Mouse (Mus musculus) spleen, postnatal 14 days (tissue): ENCODE results near the gene Sdk1.
A peak's percentile ranks its signal among the peaks of the same experiment; 100 is the strongest.

Source experiments
- DNase-seq, 2 experiments: peaks; one replicate each; pipeline ENCODE4 v3.0.0; 2021 to 2022; ENCODE audit warnings: low spot score in 2 of 2

Gene Sdk1

DNA sequence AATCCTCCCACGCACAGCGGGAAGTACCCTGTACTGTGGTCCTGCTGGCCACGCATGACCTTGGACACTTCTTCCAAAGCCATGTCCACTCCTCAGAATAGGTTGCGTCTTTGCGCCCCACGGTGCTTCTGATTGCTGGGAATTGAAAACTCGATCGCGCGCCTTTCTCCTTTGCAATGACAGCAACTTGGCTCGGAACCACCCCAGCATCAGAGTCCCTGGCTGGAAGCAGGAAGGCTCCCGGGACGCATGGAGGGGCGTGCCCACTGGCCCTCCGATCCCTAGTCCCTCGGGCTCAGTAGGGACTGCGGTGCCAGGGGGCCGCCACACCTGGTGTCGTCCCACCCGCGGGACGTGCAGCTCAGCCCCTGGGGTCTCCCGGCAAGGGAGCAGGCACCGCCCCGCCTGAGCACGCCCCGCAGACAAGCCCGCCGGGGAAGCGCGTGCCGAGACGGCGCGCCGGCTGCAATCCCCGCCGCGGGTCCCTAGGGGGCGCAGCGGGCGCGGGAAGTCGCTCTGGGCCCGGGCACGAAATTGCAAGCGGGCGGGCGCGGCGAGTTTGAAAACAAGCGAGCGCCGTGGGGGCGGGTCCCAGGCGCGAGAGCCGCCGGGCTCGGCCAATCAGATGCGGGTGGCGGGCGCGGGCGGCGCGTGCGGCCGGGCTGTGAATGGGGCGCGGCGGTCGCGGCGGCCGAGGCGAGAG is at the start of gene Sdk1:
Sdk1 (plus strand) TSS at position 650 of the 703 bp plus-strand sequence.
- DNase-seq: peak; percentile 66 to 81

DNA sequence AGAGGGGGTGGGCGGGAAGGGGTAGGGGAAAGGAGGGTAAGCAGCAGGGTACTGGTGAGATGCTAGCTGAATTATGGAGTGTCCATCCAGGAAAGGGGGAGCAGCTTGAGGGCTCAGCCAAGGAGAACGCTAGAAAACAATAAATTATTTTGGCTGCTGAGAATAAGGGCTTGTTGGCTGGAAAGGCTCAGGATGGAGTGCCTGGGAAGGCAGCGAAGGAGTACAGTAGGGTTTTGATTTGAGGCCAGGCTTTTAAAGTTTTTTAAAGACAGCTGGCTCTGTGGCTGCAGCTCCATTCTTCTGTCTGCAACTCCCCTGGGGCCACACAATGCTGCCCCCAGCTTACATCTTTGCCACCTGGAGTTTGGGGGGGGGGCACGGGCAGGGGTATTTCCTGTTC is 44.0 kb upstream of the Sdk1 start:
- no peak for DNase-seq

GRCm38 (mm10) chr5:141202276-141203065 is 38.8 kb upstream of the Sdk1 start:
- no peak for DNase-seq

DNA sequence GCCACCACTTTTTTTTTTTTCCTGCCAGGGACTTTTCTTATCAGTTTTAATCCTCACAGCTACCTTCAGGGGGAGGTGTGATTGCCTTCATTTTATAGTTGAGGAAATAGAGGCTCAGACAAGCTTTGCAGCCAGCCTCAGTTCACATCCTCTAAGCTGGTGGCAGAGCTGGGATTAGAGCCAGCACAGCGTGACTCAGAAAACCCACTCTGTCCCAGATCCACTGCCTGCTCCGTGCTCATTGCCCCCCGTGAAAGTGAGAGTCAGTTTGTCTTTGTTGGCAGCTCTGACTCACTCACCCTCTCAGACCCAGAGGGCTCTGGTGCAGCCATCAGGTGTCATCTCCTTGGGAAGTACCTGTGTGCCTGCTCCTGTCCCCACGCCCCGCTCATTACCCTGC is 34.2 kb upstream of the Sdk1 start:
- no peak for DNase-seq

GRCm38 (mm10) chr5:141225243-141225642 is 16.0 kb upstream of the Sdk1 start:
- no peak for DNase-seq

DNA sequence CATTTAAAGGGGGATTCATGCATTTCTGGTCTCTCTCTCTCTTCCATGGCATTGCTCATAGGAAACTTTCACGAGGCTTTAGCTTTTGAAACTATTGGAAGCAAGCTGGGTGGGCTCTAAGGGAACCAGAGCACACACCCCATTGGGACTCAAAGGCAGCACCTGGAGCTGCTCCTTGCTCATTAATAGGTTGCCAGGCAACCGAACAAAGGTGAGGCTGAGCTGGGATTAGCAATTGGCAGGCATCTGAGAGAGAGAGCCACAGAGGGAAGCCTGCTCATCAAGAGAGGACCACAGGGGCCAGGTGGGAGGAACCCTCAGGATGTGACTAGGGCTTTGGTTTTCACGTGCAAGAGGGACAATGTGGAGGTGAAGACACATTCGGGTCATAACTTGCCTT is 7.0 kb upstream of the Sdk1 start:
- DNase-seq: no peak

GRCm38 (mm10) chr5:141239401-141239800 is 1.9 kb upstream of the Sdk1 start:
- DNase-seq: no peak

- DNase-seq: no peak
These were observed 849 bp upstream of the Sdk1 start for GRCm38 (mm10) chr5:141240441-141240840.

DNA sequence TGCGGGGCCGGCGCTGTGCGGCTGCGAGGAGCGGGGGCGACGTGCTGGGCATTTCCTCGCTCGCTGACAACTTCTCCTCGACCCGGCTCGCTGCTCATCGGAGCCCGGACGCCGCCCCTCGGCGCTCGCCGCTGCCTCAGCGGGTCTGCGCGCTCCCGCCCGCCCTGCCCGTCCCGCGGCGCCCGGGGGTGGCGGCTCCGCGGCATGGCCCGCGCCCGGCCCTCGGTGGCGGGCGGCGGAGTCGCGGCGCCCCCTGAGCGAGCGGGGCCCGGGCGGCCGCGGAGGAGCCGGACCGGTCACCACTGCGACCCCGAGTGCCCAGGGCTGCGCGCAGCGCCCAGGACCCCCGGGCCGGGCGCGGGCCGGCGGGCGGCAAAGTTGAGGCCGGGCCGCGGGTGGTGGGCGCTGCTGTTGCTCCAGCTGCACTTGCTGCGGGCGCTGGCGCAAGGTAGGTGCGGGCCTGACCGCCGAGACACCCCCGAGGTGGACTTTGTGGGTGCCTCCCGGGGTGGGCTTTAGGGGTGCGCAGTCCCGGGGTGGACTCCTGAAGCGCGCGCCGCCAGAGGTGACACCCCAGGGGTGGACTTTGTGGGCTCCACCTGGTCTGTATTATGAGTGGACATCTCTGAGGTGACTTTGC is 475 bp downstream of the Sdk1 start:
- no peak for DNase-seq

DNA sequence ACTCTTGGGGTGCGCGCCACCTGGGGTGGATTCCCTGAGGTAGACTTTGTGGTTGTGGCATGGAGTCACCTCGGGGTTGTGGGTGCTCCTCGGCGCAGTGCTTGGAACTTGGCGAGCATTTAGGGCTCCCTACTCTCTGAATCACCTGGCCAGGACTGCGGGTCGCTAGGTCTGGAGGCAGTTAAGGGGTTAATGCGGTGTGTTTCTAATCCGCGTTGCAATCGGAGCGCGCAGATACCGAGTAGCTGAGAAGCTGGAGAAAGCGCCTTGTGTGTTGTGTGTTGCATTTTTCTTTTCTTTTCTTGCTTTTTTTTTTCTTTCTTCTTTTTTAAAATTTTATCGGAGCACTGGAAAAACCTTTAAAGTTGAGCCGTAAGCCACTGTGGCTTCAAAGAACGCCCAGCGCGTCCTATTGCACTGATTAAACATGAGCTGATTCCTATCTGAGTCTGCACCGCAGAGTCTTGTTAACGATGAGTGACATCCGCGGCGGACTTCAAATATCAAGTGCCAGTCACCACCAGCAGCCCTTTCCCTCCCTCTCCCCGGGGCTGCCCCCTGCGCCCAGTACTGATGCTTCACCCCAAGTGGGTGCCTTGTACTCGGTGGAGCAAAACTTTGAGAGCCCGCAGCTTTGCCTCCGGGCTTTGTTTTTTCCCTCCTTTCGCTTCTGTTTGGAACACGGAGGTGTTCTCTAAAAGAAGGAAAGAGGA is 2.1 kb downstream of the Sdk1 start:
- no peak for DNase-seq

DNA sequence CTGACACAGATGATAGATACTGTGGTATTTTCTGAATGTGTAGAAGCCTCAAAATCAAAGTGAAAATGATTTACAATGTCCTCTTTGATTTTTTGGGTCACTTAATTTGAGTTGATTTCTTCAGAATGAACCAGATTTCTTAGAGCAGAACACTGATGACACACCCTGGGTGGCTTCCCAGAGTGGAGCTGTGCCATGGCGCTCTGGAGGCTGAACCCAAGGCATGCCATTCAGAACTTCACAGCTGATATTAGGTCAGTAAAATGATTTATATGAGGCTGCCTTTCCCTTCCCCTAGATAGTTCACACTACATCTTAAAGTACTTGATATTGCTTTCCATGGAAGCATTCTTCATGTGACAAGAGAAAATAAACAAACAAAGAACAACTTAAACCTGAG is 23.0 kb downstream of the Sdk1 start:
- no peak for DNase-seq

GRCm38 (mm10) chr5:141277112-141277511 is 35.8 kb downstream of the Sdk1 start:
- DNase-seq: no peak

GRCm38 (mm10) chr5:141281751-141282150 is 40.5 kb downstream of the Sdk1 start:
- DNase-seq: no peak

DNA sequence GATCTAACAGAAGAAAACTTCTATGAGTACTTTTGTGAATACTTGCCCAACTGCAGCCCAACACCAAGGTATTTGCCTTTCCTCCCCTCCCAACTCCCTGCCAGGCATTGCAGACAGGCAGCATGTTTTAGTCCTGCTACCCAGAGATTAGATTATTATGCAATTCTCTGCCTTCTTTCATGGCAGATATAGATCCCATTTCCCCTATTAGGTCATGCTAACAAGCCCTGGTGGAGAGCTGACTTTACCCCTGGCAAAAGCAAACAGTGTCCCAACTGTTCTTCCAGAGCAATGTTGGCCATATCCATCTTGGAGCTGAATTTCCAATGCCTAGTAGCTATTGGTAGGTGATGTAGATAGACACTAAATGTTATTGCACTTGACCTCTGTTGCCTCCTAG is 48.3 kb downstream of the Sdk1 start:
- DNase-seq: no peak

- DNase-seq: no peak
These were observed 54.0 kb downstream of the Sdk1 start for GRCm38 (mm10) chr5:141295240-141295639.

- no peak for DNase-seq
These were observed 61.0 kb downstream of the Sdk1 start for GRCm38 (mm10) chr5:141302287-141302694.

- no peak for DNase-seq
These were observed 62.5 kb downstream of the Sdk1 start for GRCm38 (mm10) chr5:141303746-141304145.

- no peak for DNase-seq
These were observed 63.4 kb downstream of the Sdk1 start for GRCm38 (mm10) chr5:141304706-141305105.

DNA sequence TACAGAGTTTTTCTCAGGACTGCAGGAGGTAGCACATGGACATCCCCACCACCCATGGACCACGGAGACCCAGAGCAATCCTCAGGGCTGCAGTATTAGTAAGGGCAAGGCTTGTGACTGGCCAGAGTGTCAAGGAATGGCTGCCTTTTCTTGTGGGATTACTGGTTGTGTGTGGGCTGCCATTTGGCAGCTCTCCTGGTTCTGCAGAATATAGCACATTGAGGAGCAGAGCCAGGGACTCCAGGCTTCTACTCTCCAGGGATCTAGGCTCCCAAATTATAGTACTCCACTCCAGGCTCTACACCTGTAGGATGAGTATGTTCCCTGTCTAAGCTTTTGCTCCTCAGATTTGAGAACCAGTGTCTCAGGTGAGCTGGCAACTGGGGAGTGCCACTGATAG is 69.4 kb downstream of the Sdk1 start:
- DNase-seq: no peak

DNA sequence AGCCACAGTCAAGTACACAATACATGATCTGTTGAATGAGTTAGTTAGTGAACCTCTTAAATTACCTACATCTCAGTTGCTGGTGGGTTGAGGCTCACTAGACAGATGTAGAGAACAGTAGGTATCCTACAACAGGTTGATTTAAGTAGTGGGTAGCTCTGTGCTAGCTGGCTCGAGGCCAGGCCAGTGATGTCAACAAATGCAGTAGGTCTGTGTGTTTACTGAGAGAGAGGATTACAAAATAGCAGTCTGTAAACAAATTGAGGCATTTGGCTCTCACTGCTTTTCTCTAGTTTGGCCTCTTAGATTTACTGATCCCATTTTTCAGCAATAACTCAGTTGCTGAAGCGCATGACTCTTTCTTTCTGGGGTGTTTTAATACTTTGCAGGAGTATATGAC is 70.5 kb downstream of the Sdk1 start:
- no peak for DNase-seq

- DNase-seq: no peak
These were observed 71.0 kb downstream of the Sdk1 start for GRCm38 (mm10) chr5:141312305-141312704.

GRCm38 (mm10) chr5:141317095-141317494 is 75.8 kb downstream of the Sdk1 start:
- no peak for DNase-seq
